Mouse (Mus musculus): ENCODE data around the gene Mlph.

GRCm38 (mm10) chr1:90866734-90867133 is 48.2 kb upstream of the Mlph start:
- TF ChIP-seq ZNF384 (IDR thresholded peaks at IDR 0.05; ENCODE audit: low read depth, low read length): no peak
- TF ChIP-seq HCFC1 (IDR thresholded peaks at IDR 0.05; ENCODE audit: borderline replicate concordance, insufficient read depth, low read length): no peak
- no peak for TF ChIP-seq ZC3H11A (IDR thresholded peaks at IDR 0.05; ENCODE audit: borderline replicate concordance, low read depth, low read length)
- TF ChIP-seq CHD2 (IDR thresholded peaks at IDR 0.05; ENCODE audit: low read depth, low read length): no peak
- no peak for TF ChIP-seq MAFK (IDR thresholded peaks at IDR 0.05; ENCODE audit: insufficient read depth, low read depth, low read length)
